Mouse (Mus musculus): Measurements from ENCODE around the gene Sypl. TPM values are rescaled to one million over a fixed set of nuclear protein-coding genes. Genes with fewer than 3 reads are reported as not detected.
"Not testable (repeated sequence)": the region's sequence is repeated elsewhere in the genome, so short reads cannot be mapped to it uniquely, and the experiment has no call there.

Gene Sypl
- polyA plus RNA-seq, 1 experiment from 2014 or later: 68.3 TPM

GRCm38 (mm10) chr12:32982631-32983030 lies 28.9 kb downstream of the Sypl start:
- Histone ChIP-seq H3K9ac (no peak overlapping the region), H3K4me1 (no peaks in the 10 kb centered on the region), H3K4me2 (replicated peaks) (no peak overlapping the region), H3K9me3 (no peaks in the 10 kb centered on the region), H3K27me3 (no peaks in the 10 kb centered on the region), H3K36me3 (no peaks in the 10 kb centered on the region), H3K4me3 (no peak overlapping the region), H3K27ac (no peak overlapping the region)
- no CpG with 5 or more reads among the region's 1 CpGs for WGBS
- no peak for ATAC-seq (ENCODE audit: insufficient number of reproducible peaks, insufficient read depth, low FRiP score, low TSS enrichment)

GRCm38 (mm10) chr12:32983081-32983480 lies 29.4 kb downstream of the Sypl start:
- Histone ChIP-seq H3K4me1 (no peaks in the 10 kb centered on the region), H3K4me3 (no peak overlapping the region), H3K27me3 (no peaks in the 10 kb centered on the region), H3K4me2 (replicated peaks) (no peak overlapping the region), H3K27ac (no peak overlapping the region), H3K9me3 (no peaks in the 10 kb centered on the region), H3K9ac (no peak overlapping the region), H3K36me3 (no peaks in the 10 kb centered on the region)
- no peak for ATAC-seq (ENCODE audit: insufficient number of reproducible peaks, insufficient read depth, low FRiP score, low TSS enrichment)
- WGBS: 84% methylated on average over 1 of the region's 1 CpGs

DNA sequence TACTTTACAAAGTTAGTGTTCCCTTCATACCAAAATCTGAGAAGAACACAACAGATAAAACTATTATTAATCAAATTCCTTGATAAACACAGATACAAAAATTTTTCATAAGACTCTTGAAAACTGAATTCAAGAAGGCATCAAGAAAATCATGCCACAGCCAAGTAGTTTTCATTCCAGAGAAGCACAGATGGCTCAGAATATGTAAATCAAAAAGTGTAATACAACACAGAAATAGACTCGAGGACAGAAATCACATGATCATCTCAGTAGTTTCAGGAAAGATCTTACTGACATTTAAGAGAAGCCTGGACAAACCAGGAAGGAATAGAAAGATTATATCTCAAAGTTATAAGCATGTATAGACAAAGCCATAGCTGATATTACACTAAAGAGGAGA lies 32.6 kb downstream of the Sypl start:
- Histone ChIP-seq H3K36me3 (no peaks in the 10 kb centered on the region), H3K27me3 (no peaks in the 10 kb centered on the region), H3K27ac (no peak overlapping the region), H3K9me3 (no peaks in the 10 kb centered on the region), H3K4me2 (replicated peaks) (no peak overlapping the region), H3K4me3 (no peak overlapping the region), H3K4me1 (no peaks in the 10 kb centered on the region), H3K9ac (no peak overlapping the region)
- ATAC-seq (ENCODE audit: insufficient number of reproducible peaks, insufficient read depth, low FRiP score, low TSS enrichment): no peak
- WGBS: 77% methylated on average over 1 of the region's 1 CpGs

- Histone ChIP-seq H3K9ac (no peak overlapping the region), H3K9me3 (no peaks in the 10 kb centered on the region), H3K4me2 (replicated peaks) (no peak overlapping the region), H3K27ac (no peak overlapping the region), H3K27me3 (no peaks in the 10 kb centered on the region), H3K4me3 (no peak overlapping the region), H3K4me1 (no peaks in the 10 kb centered on the region), H3K36me3 (no peaks in the 10 kb centered on the region)
- 62% methylated on average over 12 of the region's 12 CpGs for WGBS
- no peak for ATAC-seq (ENCODE audit: insufficient number of reproducible peaks, insufficient read depth, low FRiP score, low TSS enrichment)
These were observed 36.0 kb downstream of the Sypl start for GRCm38 (mm10) chr12:32989731-32990130.

- H3K27me3 ChIP-seq: no peaks in the 10 kb centered on the region
- H3K36me3 ChIP-seq: no peaks in the 10 kb centered on the region
- no peak overlapping the region for H3K9ac ChIP-seq
- no peak overlapping the region for H3K27ac ChIP-seq
- ATAC-seq (ENCODE audit: insufficient number of reproducible peaks, insufficient read depth, low FRiP score, low TSS enrichment): no peak
- no peak overlapping the region for H3K4me2 ChIP-seq (replicated peaks)
- H3K4me3 ChIP-seq: no peak overlapping the region
- H3K9me3 ChIP-seq: no peaks in the 10 kb centered on the region
- no peaks in the 10 kb centered on the region for H3K4me1 ChIP-seq
- WGBS: 67% methylated on average over 5 of the region's 5 CpGs
These were observed 40.4 kb downstream of the Sypl start for GRCm38 (mm10) chr12:32994081-32994480.

DNA sequence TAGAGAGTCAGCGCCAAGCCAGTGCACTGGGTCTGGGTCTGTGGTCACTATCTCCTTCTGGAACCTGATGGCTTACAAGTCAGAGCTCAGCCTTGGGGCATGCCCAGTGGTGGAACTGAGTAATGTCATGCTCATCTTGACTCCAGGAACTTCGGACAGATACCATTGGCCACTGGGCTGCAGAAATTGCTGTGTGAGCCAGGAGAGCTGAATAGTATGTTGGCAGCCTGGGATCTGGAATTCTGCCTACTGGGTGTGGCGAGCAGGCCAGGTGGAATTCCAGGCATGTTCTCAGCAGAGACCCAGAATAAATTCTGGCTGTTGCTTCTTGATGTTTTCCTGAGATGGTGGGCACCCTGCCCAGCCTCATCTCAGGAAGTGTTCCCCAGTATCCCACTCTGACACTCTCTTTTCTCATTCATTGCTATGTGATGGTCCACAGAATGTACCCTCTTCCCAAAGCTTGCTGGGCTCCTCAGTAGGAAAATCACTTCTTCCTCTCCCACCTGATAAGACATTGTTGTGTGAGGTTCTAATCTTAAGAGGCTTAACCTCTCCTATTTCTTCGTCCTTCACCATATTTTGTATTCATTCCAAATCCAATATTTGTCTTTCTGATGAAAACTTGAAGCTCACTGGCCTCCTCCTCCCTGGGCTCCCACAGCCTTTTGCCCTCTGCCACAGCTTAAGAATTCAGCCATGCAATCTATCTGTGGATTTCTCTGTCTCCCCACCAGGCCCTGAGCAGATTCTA lies 41.6 kb downstream of the Sypl start:
- no peaks in the 10 kb centered on the region for H3K36me3 ChIP-seq
- no peak overlapping the region for H3K4me2 ChIP-seq (replicated peaks)
- H3K4me3 ChIP-seq: no peak overlapping the region
- H3K9me3 ChIP-seq: no peaks in the 10 kb centered on the region
- ATAC-seq (ENCODE audit: insufficient number of reproducible peaks, insufficient read depth, low FRiP score, low TSS enrichment): no peak
- H3K27me3 ChIP-seq: no peaks in the 10 kb centered on the region
- WGBS: 80% methylated on average over 4 of the region's 4 CpGs
- no peak overlapping the region for H3K9ac ChIP-seq
- H3K4me1 ChIP-seq: peaks cover 3% of the 10 kb centered on the region; the same call in 1 of the 2 replicates
- H3K27ac ChIP-seq: no peak overlapping the region

- Histone ChIP-seq H3K9ac (no peak overlapping the region), H3K36me3 (no peaks in the 10 kb centered on the region), H3K4me1 (peaks cover 3% of the 10 kb centered on the region; the same call in 1 of the 2 replicates), H3K27me3 (no peaks in the 10 kb centered on the region), H3K4me2 (replicated peaks) (no peak overlapping the region), H3K9me3 (no peaks in the 10 kb centered on the region), H3K4me3 (no peak overlapping the region), H3K27ac (no peak overlapping the region)
- no peak for ATAC-seq (ENCODE audit: insufficient number of reproducible peaks, insufficient read depth, low FRiP score, low TSS enrichment)
- WGBS: 46% methylated on average over 5 of the region's 5 CpGs
These were observed 45.1 kb downstream of the Sypl start for GRCm38 (mm10) chr12:32998766-32999165.

DNA sequence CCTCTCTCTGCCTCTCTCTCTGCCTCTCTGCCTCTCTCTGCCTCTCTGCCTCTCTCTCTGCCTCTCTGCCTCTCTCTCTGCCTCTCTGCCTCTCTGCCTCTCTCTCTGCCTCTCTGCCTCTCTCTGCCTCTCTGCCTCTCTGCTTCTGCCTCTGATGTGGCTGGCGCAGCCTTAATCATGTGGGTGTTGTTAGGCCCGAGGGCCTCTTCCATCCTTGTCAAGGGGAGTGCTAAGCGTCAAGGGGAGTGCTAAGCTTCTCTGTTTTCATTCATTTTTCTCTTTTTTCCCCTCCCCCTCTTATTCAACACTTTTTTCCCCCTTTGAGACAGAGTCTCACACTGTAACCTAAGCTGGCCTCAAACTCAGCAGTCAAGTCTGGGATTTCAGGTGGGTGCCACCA lies 46.1 kb downstream of the Sypl start:
- H3K4me2 ChIP-seq (replicated peaks); H3K27ac ChIP-seq; H3K27me3 ChIP-seq; ATAC-seq (ENCODE audit: insufficient number of reproducible peaks, insufficient read depth, low FRiP score, low TSS enrichment); H3K9me3 ChIP-seq; H3K36me3 ChIP-seq; H3K4me3 ChIP-seq; H3K9ac ChIP-seq; H3K4me1 ChIP-seq: not testable (repeated sequence)
- WGBS: 14% methylated on average over 3 of the region's 3 CpGs

- no peak overlapping the region for H3K27ac ChIP-seq
- H3K27me3 ChIP-seq: no peaks in the 10 kb centered on the region
- ATAC-seq (ENCODE audit: insufficient number of reproducible peaks, insufficient read depth, low FRiP score, low TSS enrichment): no peak
- no peak overlapping the region for H3K4me3 ChIP-seq
- H3K9me3 ChIP-seq: no peaks in the 10 kb centered on the region
- H3K4me2 ChIP-seq (replicated peaks): no peak overlapping the region
- no peaks in the 10 kb centered on the region for H3K36me3 ChIP-seq
- H3K4me1 ChIP-seq: peaks cover 3% of the 10 kb centered on the region; the same call in 1 of the 2 replicates
- H3K9ac ChIP-seq: no peak overlapping the region
- WGBS: 73% methylated on average over 4 of the region's 4 CpGs
These were observed 46.7 kb downstream of the Sypl start for GRCm38 (mm10) chr12:33000402-33000801.

DNA sequence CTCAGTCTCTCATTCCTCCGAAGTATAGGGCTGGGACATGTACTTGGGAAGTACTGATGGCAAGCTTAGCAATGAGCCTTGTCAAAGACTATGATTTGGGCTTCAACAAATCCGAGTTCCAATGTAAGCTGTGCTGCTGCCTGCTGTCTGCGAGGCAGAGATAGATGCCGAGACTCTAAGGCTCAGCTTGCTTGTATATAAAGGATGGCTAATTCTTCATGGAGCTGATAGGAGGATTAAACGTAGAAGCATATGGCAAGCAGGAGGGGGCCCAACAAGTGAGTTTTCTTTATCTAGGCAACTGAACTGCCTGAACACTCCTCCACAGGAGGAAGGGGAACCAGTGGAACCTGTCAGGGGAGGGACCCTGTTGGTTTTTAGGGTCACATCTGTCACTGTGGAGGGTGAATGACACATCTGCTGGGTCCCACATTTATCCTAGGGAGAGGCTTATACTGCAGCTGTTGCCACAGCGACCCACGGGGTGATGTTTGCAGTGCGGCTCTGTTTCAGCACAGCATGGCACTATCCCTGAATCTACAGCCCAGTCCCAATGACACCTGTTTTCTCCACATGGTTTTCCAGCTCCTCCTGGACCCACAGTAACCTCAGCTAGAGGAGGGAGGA lies 49.8 kb downstream of the Sypl start:
- 67% methylated on average over 8 of the region's 8 CpGs for WGBS
- Histone ChIP-seq H3K9ac (no peak overlapping the region), H3K27ac (no peak overlapping the region), H3K36me3 (no peaks in the 10 kb centered on the region), H3K27me3 (no peaks in the 10 kb centered on the region), H3K9me3 (no peaks in the 10 kb centered on the region), H3K4me2 (replicated peaks) (no peak overlapping the region), H3K4me1 (peaks cover 4% of the 10 kb centered on the region; the same call in 1 of the 2 replicates), H3K4me3 (no peak overlapping the region)
- ATAC-seq (ENCODE audit: insufficient number of reproducible peaks, insufficient read depth, low FRiP score, low TSS enrichment): no peak

GRCm38 (mm10) chr12:33005858-33006257 lies 52.2 kb downstream of the Sypl start:
- no peaks in the 10 kb centered on the region for H3K9me3 ChIP-seq
- H3K9ac ChIP-seq: no peak overlapping the region
- ATAC-seq (ENCODE audit: insufficient number of reproducible peaks, insufficient read depth, low FRiP score, low TSS enrichment): no peak
- no peak overlapping the region for H3K27ac ChIP-seq
- H3K27me3 ChIP-seq: no peaks in the 10 kb centered on the region
- no peak overlapping the region for H3K4me3 ChIP-seq
- no peak overlapping the region for H3K4me2 ChIP-seq (replicated peaks)
- no peaks in the 10 kb centered on the region for H3K36me3 ChIP-seq
- 0 out of 2 replicates have a peak, but pooled peaks cover 6% of the 10 kb centered on the region for H3K4me1 ChIP-seq
- WGBS: 85% methylated on average over 5 of the region's 5 CpGs

DNA sequence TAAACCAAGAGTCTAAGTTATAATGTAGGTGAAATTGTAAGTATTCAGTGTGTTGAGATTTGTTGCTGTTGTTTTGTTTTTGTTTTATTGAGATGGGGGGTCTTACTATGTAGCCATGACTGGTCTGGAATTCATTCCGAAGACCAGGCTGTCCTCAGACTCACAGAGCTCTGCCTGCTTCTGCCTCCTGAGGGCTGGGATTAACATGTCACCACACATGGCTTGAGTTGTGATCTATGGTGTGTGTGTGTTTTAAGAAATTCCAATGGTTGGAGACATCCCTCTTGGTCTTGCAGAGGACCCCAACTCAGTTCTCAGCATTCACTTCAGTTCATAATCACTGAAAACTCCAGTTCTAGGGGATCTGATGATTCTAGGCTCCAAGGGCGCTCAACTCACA lies 53.5 kb downstream of the Sypl start:
- Histone ChIP-seq H3K4me3 (no peak overlapping the region), H3K27ac (no peak overlapping the region), H3K36me3 (no peaks in the 10 kb centered on the region), H3K4me2 (replicated peaks) (no peak overlapping the region), H3K4me1 (0 out of 2 replicates have a peak, but pooled peaks cover 6% of the 10 kb centered on the region), H3K9ac (no peak overlapping the region), H3K27me3 (no peaks in the 10 kb centered on the region), H3K9me3 (no peaks in the 10 kb centered on the region)
- WGBS: 96% methylated on average over 2 of the region's 2 CpGs
- no peak for ATAC-seq (ENCODE audit: insufficient number of reproducible peaks, insufficient read depth, low FRiP score, low TSS enrichment)
